In the genomic region with DNA sequence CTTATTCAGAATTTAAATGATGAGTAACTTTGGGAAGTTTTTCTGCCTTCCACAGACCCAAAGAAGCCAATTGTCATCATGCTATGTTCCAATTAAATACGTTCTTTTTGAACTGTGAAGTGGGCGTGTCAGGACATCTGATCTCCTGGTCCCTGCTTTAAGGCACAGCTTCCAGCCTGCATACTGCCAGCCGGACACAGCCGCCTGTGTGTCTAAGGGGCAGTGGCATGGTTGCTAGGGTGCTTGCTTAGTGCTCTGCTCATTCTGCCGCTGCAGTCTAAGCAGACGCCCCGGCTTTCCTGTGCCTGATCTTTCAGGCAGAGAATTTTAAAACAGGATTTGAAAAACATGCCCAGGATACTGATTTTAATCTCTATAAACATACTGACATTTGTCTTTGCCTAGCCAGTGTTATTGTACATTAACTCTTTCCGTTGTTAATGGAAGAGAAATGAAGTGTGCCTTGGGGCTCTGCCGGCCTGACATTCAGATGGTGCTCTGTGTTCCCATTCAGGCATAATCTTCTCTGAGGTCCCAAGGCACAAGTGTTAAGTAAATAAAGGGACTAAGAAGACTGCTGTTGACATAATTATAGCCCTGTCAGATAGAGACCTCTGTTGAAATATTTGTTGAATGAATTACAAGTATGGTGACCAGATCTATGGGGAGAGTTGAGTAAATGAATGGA, we compare ENCODE assay signal across 15 mouse cellular contexts.
DNase-seq lines count a peak whose midpoint lies in the region; ATAC-seq and TF ChIP-seq lines count a peak whose summit lies in the region.
"Had no signal": no experiment of that assay in that cellular context is flagged by ENCODE, and none has a peak within 500 bp of the region (broad histone marks: within the 10 kb centered on the region; RNA-seq: fewer than 3 reads in every experiment).

No protein-coding gene starts in this region.

- H3K4me2 ChIP-seq in forebrain, embryonic 11.5 days (ENCODE audit: low read depth, low read length, severe bottlenecking) = no peak overlapping the region
- H3K4me2 ChIP-seq: heart, embryonic 12.5 days; hindbrain, embryonic 13.5 days; limb, embryonic 12.5 days had no signal

- peaks cover 10% of the 10 kb centered on the region for H3K27me3 ChIP-seq in forebrain, embryonic 11.5 days (ENCODE audit: control insufficient read depth, insufficient read depth, low read length)
- peaks cover 94% of the 10 kb centered on the region for H3K27me3 ChIP-seq in forebrain, embryonic 10.5 days (ENCODE audit: poor library complexity, severe bottlenecking)
- H3K27me3 ChIP-seq in kidney, adult 2 months (replicated peaks; ENCODE audit: control insufficient read depth, insufficient read depth, low read length) = no peaks in the 10 kb centered on the region
- H3K27me3 ChIP-seq: heart, embryonic 12.5 days had no signal

- ATAC-seq in forebrain, embryonic 11.5 days (replicated peaks; ENCODE audit: low FRiP score) = no peak

- no peak overlapping the region for H3K9ac ChIP-seq in forebrain, embryonic 11.5 days (ENCODE audit: low read length)
- H3K9ac ChIP-seq: heart, embryonic 12.5 days; hindbrain, embryonic 13.5 days; limb, embryonic 12.5 days had no signal

- intact Hi-C loops in left cerebral cortex, adult 2 months (cut with DNase I) = loop anchor here (5.0 kb wide), 2 partner anchors 305 to 380 kb away; no protein-coding TSS in a partner anchor

- peaks cover 15% of the 10 kb centered on the region for H3K4me1 ChIP-seq in forebrain, embryonic 11.5 days (replicated peaks; ENCODE audit: control insufficient read depth, insufficient read depth, low read length)
- H3K4me1 ChIP-seq in forebrain, embryonic 10.5 days = peaks cover 57% of the 10 kb centered on the region
- H3K4me1 ChIP-seq in kidney, adult 2 months (ENCODE audit: control insufficient read depth, insufficient read depth, low read length) = no peaks in the 10 kb centered on the region

- no peak for TF ChIP-seq POLR2A in kidney, adult 2 months (IDR thresholded peaks at IDR 0.05; ENCODE audit: low read depth, low read length)

- H3K36me3 ChIP-seq in forebrain, embryonic 11.5 days (ENCODE audit: control insufficient read depth, insufficient read depth, low read length) = no peaks in the 10 kb centered on the region; the same call in 1 of the 2 replicates
- H3K36me3 ChIP-seq in forebrain, embryonic 10.5 days (replicated peaks) = peaks cover 15% of the 10 kb centered on the region
- no peaks in the 10 kb centered on the region for H3K36me3 ChIP-seq in kidney, adult 2 months (ENCODE audit: control insufficient read depth, insufficient read depth, low read length)
- H3K36me3 ChIP-seq: hindbrain, embryonic 13.5 days had no signal

- no peaks in the 10 kb centered on the region for H3K9me3 ChIP-seq in forebrain, embryonic 11.5 days (ENCODE audit: control insufficient read depth, low read length)
- H3K9me3 ChIP-seq in forebrain, embryonic 10.5 days = no peaks in the 10 kb centered on the region
- H3K9me3 ChIP-seq: heart, embryonic 12.5 days; hindbrain, embryonic 13.5 days; limb, embryonic 12.5 days had no signal

- WGBS in forebrain, embryonic 11.5 days = 17% methylated on average over 9 of the region's 9 CpGs
- 22% methylated on average over 9 of the region's 9 CpGs for WGBS in forebrain, embryonic 10.5 days
- 63% methylated on average over 9 of the region's 9 CpGs for WGBS in kidney, adult 2 months

- no peak overlapping the region for H3K27ac ChIP-seq in forebrain, embryonic 11.5 days (ENCODE audit: low read depth, low read length)
- no peak overlapping the region for H3K27ac ChIP-seq in forebrain, embryonic 10.5 days
- no peak overlapping the region for H3K27ac ChIP-seq in kidney, adult 2 months (ENCODE audit: insufficient read depth, low read depth, low read length)
- no peak overlapping the region for H3K27ac ChIP-seq in left cerebral cortex, adult 2 months
- H3K27ac ChIP-seq: hindbrain, embryonic 13.5 days; limb, embryonic 12.5 days had no signal

- no peak for TF ChIP-seq CTCF in kidney, adult 2 months (conservative IDR thresholded peaks at IDR 0.05; ENCODE audit: insufficient read depth, insufficient read length, low read depth, low read length)
- no peak for TF ChIP-seq CTCF in left cerebral cortex, adult 2 months (IDR thresholded peaks at IDR 0.05)

- DNase-seq in forebrain, embryonic 11.5 days (ENCODE audit: low spot score) = peak; percentile 55
- no peak for DNase-seq in forebrain, embryonic 10.5 days (ENCODE audit: extremely low spot score, low spot score)
- DNase-seq in kidney, postnatal 10 days = peak; percentile 18
- DNase-seq in kidney, adult 2 months = no peak
- DNase-seq in embryo, embryonic 9.5 days (ENCODE audit: extremely low spot score) = peak; percentile 19
- DNase-seq in lung, postnatal 36 days = peak; percentile 61
- DNase-seq in left cerebral cortex, adult 2 months (ENCODE audit: extremely low spot score in 1 of 2, low spot score in 2 of 2) = no peak
- DNase-seq in adrenal gland, adult (ENCODE audit: inconsistent age in 2 of 2, low spot score in 1 of 2) = no peak
- DNase-seq: adrenal gland, postnatal 14 days; cerebellum, postnatal 25 days; layer of hippocampus, postnatal 36 days had no signal

- no peak overlapping the region for H3K4me3 ChIP-seq in forebrain, embryonic 11.5 days (ENCODE audit: low read depth, low read length)
- no peak overlapping the region for H3K4me3 ChIP-seq in forebrain, embryonic 10.5 days
- no peak overlapping the region for H3K4me3 ChIP-seq in kidney, adult 2 months (ENCODE audit: insufficient read depth, low read depth, low read length)
- H3K4me3 ChIP-seq in left cerebral cortex, adult 2 months = no peak overlapping the region
- H3K4me3 ChIP-seq: erythroblast, embryonic 14.5 days; heart, embryonic 12.5 days; hindbrain, embryonic 13.5 days; limb, embryonic 12.5 days had no signal

Comparison
In these comparisons a context has a peak if more than half of its experiments do, and no peak if none do; other contexts are left out.
1. DNase-seq: peak in forebrain, embryonic 11.5 days (single experiment), kidney, postnatal 10 days (single experiment), embryo, embryonic 9.5 days (single experiment) and lung, postnatal 36 days (single experiment); none in forebrain, embryonic 10.5 days (single experiment), kidney, adult 2 months (single experiment), left cerebral cortex, adult 2 months (0 of 2) and adrenal gland, adult (0 of 2).